Mouse (Mus musculus) thymus, adult 2 months (tissue): ENCODE results near the gene Hspb6.

Experiments
- CTCF ChIP-seq: fragments of 200-500 bp; IDR thresholded peaks from 2 replicates; pipeline ENCODE4 v1.5.1; 2012; ENCODE audit warnings: mild to moderate bottlenecking, control low read depth, low read length, moderate library complexity, borderline replicate concordance; ENCODE audit not compliant: control insufficient read depth, poor library complexity, insufficient read depth; ENCODE audit errors: extremely low read depth
- POLR2A ChIP-seq: fragments of 200-500 bp; IDR thresholded peaks from 2 replicates; pipeline ENCODE4 v1.6.1; 2012; ENCODE audit warnings: mild to moderate bottlenecking, low read length, control low read depth, moderate library complexity; ENCODE audit not compliant: control insufficient read depth, poor library complexity, insufficient read depth; ENCODE audit errors: extremely low read depth

DNA sequence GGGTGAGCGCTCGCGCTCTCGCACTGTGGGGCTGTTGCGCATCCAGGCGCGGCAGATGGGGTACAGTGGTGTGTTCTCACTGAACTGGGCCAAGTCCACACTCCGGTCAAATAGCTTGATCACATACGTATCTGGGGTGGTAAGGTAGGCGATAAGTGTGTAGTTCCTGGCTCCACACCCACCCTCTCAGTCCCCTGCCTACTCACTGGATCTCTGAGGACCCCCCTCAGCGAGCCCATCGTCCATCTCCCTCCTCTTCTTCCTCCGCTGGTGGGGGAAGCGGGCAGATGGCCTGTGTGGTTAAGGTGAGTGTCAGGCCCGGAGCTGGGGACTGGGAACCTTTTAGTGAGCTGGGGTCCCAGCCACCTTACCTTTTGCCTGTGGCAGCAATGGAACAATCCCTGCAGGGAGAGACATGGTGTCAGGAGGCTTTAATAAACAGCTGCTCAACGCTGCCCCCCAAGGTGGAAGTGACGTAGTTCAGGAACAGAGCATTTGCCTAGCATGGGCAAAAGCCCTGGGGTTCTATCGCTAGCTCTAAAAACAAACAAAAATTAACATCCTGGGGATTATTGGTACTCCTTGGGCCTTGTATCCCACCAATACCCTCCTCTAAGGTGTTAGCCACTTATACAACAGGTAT lies 5.0 kb downstream of the Hspb6 start:
- no peak for TF ChIP-seq POLR2A
- no peak for TF ChIP-seq CTCF
